Mouse (Mus musculus) frontal cortex, postnatal 36 days (tissue): ENCODE measurements around the gene Gm5475.
"Not testable (repeated sequence)": the region's sequence is repeated elsewhere in the genome, so short reads cannot be mapped to it uniquely, and the experiment has no call there.

ENCODE experiments used
- DNase-seq, 2 experiments: peaks; one replicate each; pipeline ENCODE4 v3.0.0; 2022; ENCODE audit warnings: low spot score in 2 of 2

Gene Gm5475

GRCm38 (mm10) chr15:100421758-100422197 lies at the start of gene Gm5475:
TSS of gene Gm5475 (plus strand) at chr15:100422147.
- not testable (repeated sequence) for DNase-seq

DNA sequence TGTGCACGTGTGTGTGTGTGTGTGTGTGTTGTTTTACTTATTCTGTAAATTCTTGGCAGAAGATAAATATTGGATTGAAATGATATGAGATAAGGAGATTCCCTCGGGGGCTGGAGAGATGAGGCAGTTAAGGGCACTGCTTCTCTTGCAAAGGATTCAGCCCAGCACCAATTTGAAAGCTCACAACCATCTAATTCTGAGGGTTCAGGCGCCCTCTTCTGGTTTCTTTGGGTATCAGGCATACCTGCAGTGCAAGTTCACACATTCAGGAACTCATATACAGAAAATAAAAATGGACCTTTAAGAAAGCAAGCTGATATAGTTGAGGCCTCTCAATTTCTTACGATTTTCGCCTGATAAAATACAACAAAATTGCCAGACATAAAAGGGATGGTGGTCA lies 46.9 kb upstream of the Gm5475 start:
- DNase-seq: peak; percentile 62 to 87

DNA sequence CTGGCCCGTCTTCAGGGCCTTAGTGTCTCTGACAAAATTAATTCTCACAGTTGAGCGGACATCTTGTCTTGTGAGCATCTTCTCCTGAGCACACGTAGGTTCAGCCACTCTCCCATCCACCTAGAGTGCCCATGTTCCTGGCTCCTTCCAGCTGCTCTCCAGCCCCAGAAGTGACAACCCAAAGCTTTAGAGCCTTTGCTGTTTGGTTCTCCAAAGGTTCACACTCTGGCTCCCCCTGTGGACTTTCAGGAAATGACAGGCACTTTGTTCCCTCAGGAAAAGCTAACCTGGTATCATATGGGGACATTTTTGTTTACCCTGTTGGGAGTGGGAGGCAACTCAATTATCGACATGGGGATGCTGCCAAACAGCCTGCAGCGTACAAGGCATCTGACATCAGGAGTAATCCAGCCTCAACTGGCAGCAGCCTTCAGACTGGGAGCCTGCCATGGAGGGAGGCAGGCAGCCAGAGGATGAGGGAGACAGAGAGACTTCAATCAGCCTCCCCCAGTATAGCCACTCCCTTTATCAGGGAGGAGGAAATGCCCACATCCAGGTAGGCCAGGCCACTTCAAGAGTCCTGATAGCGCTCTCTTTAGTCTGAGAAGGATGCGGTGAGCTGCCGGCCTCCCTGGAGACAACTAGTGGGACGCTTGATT lies 44.0 kb upstream of the Gm5475 start:
- peak in 1 of 2 experiments; percentile 24 for DNase-seq

- no peak for DNase-seq
Measured at GRCm38 (mm10) chr15:100379658-100380057, 42.3 kb upstream of the Gm5475 start.

GRCm38 (mm10) chr15:100380104-100380503 lies 41.8 kb upstream of the Gm5475 start:
- no peak for DNase-seq

GRCm38 (mm10) chr15:100385705-100386104 lies 36.2 kb upstream of the Gm5475 start:
- DNase-seq: no peak

- DNase-seq: no peak
Measured at GRCm38 (mm10) chr15:100387544-100388223, 34.3 kb upstream of the Gm5475 start.

DNA sequence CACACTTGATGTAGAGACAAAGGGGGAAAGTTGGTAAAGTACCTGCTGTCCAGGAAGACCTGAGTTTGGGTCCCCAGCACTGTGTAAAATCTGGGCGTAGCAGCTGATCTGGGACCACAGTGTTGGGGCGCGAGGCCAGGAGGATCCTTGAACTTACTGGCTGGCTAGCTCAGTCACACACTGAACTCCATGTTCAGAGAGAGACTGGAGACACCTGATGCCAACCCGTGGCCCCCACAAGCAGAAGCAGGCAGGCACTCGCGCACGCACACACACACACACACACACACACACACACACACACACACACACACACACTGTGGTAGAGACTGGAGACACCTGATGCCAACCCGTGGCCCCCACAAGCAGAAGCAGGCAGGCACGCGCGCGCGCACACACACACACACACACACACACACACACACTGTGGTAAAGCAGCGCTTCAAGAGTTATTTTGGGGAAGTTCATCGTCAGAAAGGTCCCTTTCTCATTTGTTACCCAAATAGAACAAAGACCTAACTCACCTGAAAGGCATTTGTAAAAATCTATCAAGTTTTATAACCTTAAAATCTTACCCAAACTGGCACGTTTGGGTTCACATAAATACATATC lies 33.6 kb upstream of the Gm5475 start:
- no peak for DNase-seq

GRCm38 (mm10) chr15:100388886-100389285 lies 33.1 kb upstream of the Gm5475 start:
- DNase-seq: no peak

- no peak for DNase-seq
Measured at GRCm38 (mm10) chr15:100391066-100391465, 30.9 kb upstream of the Gm5475 start.

DNA sequence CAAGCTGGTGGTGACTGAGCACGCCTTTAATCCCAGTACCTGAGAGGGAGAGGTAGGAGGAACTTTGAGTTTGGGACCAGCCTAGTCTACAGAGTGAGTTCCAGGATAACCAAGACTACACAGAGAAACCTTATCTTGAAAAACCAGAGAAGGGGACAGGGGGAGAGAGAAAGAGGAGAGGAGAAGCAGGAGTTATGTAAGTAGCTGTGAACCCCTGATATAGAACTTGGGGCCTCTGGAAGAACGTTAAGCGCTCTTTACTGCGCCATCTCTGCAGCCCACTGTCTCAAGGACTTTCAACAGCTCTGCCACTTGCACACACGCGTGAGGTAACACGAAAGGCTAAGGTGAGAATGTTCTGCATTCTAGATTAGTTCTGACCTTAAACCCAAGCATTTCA lies 30.3 kb upstream of the Gm5475 start:
- DNase-seq: no peak

- DNase-seq: no peak
Measured at GRCm38 (mm10) chr15:100393016-100393415, 28.9 kb upstream of the Gm5475 start.

DNA sequence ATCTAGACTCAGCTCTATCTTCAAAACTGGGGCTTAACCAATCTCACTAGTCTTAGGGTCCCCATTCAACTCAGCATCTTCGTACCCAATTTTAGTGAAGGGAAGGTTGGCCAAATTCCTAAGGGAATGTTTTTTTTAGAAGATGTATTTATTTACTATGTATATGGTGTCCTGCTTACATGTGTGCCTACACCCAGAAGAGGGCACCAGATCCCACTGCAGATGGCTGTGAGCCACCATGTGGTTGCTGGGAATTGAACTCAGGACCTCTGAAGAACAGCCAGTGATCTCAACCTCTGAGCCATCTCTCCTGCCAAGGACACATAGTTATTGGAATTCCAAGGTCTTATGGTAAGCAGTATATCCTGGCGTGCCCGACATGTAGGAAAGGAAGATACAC lies 26.4 kb upstream of the Gm5475 start:
- no peak for DNase-seq

- no peak for DNase-seq
Measured at GRCm38 (mm10) chr15:100400592-100401250, 21.2 kb upstream of the Gm5475 start.

DNA sequence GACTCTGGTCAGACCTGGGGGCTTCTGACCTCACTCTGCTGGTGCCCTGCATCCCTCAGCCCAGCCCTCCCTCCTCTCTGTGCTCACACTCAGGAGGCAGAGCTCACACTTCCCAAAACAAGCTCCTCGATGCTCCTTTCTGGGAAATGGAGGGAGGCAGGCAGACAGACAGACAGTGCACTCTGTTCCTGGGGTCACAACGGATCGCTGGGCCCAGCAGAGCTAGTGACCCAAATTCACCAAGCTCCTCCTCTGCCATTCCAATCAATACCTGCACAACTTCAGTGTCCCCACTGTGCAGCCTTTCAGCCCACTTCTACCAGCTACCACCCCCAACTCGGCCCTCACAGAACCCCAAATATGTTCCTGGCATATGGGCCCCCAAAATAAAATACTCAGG lies 20.1 kb upstream of the Gm5475 start:
- DNase-seq: no peak

- no peak for DNase-seq
Measured at GRCm38 (mm10) chr15:100402347-100402746, 19.6 kb upstream of the Gm5475 start.

- no peak for DNase-seq
Measured at GRCm38 (mm10) chr15:100402798-100403197, 19.1 kb upstream of the Gm5475 start.

- DNase-seq: no peak
Measured at GRCm38 (mm10) chr15:100403318-100404000, 18.5 kb upstream of the Gm5475 start.

DNA sequence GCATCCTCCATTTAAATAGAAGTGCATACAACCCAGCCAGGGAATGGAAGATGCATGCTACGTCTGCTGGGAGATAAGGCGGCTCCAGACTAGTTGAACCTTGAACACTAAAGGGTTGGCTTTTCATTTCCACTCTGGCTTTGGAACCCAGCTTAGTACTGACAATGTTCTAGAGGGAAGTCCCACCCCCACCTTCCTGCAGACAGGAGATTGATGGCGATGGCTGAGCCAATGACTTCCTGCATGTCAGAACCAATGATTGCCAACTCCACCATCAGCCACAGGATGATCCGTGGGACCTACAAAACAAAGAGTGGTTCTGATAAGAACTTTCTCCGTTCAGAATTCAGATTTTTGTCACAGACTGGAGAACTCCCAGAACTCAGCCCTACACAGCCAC lies 15.9 kb upstream of the Gm5475 start:
- DNase-seq: no peak

DNA sequence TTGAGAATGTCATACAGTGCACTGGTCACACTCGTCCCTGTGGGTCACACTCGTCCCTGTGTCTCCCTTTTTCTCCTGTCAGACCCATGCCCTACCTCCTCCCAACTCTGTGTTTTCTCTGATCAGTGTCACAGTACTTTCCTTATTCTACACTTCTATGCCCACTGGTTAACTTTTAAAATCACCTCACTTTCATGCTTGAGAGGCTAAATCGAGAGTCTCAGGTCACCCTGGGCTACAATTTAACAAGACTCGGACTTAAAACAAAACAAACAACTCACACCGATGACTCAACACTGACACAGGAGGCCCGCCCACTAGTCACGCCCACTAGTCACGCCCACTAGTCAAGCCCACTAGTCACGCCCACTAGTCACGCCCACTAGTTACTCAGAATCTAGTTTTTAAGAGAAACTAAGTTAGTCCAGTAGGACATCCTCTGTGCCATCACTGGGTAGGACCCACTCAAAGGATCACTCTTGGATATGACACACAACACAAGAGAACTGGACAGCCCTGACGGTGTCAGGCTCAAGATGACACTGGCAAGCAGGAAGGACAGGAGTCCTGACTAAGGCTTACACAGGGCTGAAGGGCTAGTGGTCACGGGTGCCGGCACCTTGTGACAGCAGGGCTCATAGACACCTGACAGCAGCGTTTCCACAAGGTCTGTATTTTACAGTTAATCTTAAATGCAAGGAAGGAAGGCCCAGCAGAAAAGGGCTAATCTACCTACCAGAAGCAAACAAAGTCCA lies 10.9 kb upstream of the Gm5475 start:
- DNase-seq: no peak

DNA sequence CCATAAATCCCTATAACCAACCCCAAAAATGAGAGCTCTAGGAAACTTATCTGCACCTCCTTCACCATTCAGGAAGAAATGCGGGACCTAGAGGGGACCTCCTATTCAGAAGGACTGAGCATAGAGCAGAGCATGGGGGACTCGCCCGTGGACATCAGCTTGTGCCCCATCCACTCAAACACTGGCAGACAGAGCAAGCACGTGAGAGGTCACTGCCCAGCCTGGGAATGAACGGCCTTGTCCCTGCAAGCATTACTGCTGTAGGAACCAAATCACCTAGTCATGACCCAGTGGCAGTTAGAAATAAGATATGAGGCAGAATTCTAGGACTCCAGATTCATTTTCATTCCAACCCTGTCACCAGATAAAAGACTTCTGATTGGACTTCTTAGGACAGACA lies 10.2 kb upstream of the Gm5475 start:
- DNase-seq: no peak
